Comparison of ENCODE assay signal across 15 mouse cellular contexts in the genomic region with DNA sequence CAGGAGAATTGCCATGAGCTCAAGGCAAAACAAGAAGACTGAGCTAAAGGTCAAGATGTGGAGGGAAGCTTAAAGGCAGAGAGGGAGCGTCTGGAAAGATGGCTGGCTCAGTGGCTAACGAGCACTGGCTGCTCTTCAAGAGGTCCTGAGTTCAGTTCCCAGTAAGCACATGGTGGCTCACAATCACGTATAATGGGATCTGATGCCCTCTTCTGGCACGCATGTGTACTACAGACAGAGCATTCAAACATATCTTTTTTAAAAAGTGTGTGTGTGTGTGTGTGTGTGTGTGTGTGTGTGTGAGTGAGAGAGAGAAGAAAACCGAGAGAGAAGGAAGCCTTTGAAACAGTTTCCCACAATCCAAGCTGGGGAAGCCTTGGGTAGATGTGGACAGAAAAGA. TPM values are rescaled to one million over a fixed set of nuclear protein-coding genes. Genes with fewer than 3 reads are reported as not detected.
DNase-seq lines count a peak whose midpoint lies in the region; ATAC-seq and TF ChIP-seq lines count a peak whose summit lies in the region.
"Had no signal": no experiment of that assay in that cellular context is flagged by ENCODE, and none has a peak within 500 bp of the region (broad histone marks: within the 10 kb centered on the region; RNA-seq: fewer than 3 reads in every experiment).

No protein-coding gene starts in this region.

- peak; percentile 51 for TF ChIP-seq CTCF in hindbrain, postnatal 0 days (IDR thresholded peaks at IDR 0.05; ENCODE audit: low read depth)
- peak; percentile 49 for TF ChIP-seq CTCF in Patski (IDR thresholded peaks at IDR 0.05)
- TF ChIP-seq CTCF in stomach, postnatal 0 days (IDR thresholded peaks at IDR 0.05; ENCODE audit: low read depth), result peak; percentile 57

- no peak overlapping the region for H3K9ac ChIP-seq in hindbrain, postnatal 0 days (replicated peaks; ENCODE audit: low read length)
- no peak overlapping the region for H3K9ac ChIP-seq in hindbrain, embryonic 13.5 days
- H3K9ac ChIP-seq in stomach, postnatal 0 days (ENCODE audit: low read length), result no peak overlapping the region

- H3K4me3 ChIP-seq in hindbrain, postnatal 0 days (ENCODE audit: low read length), result no peak overlapping the region
- H3K4me3 ChIP-seq in hindbrain, embryonic 13.5 days, result no peak overlapping the region
- no peak overlapping the region for H3K4me3 ChIP-seq in stomach, postnatal 0 days (ENCODE audit: low read depth, low read length)
- H3K4me3 ChIP-seq in heart, embryonic 10.5 days, result no peak overlapping the region
- H3K4me3 ChIP-seq in forebrain, embryonic 10.5 days, result no peak overlapping the region
- H3K4me3 ChIP-seq: midbrain, embryonic 10.5 days had no signal

- no peak overlapping the region for H3K27ac ChIP-seq in hindbrain, postnatal 0 days
- no peak overlapping the region for H3K27ac ChIP-seq in hindbrain, embryonic 13.5 days
- no peak overlapping the region for H3K27ac ChIP-seq in stomach, postnatal 0 days (replicated peaks)
- no peak overlapping the region for H3K27ac ChIP-seq in heart, embryonic 10.5 days
- H3K27ac ChIP-seq in forebrain, embryonic 10.5 days, result no peak overlapping the region
- H3K27ac ChIP-seq: midbrain, embryonic 10.5 days had no signal

- WGBS in hindbrain, postnatal 0 days, result 74% methylated on average over 5 of the region's 5 CpGs
- WGBS in hindbrain, embryonic 13.5 days, result 74% methylated on average over 5 of the region's 5 CpGs
- WGBS in stomach, postnatal 0 days, result 74% methylated on average over 5 of the region's 5 CpGs
- 73% methylated on average over 5 of the region's 5 CpGs for WGBS in heart, embryonic 10.5 days
- WGBS in forebrain, embryonic 10.5 days, result 70% methylated on average over 5 of the region's 5 CpGs

- CTCF ChIA-PET in Patski (lab: Charles Lee), result interaction anchor here (0.8 to 1.5 kb wide), 5 partner anchors 58 to 203 kb away, joined by 3 to 7 read pairs (median 3); no protein-coding TSS in a partner anchor

- ATAC-seq in hindbrain, postnatal 0 days, result no peak
- ATAC-seq in hindbrain, embryonic 13.5 days (ENCODE audit: low FRiP score), result no peak
- no peak for ATAC-seq in Patski
- no peak for ATAC-seq in stomach, postnatal 0 days (ENCODE audit: low FRiP score, low TSS enrichment)
- ATAC-seq: intestine, embryonic 16.5 days had no signal

- no peaks in the 10 kb centered on the region for H3K4me1 ChIP-seq in hindbrain, postnatal 0 days (ENCODE audit: insufficient read depth, low read length)
- no peaks in the 10 kb centered on the region for H3K4me1 ChIP-seq in hindbrain, embryonic 13.5 days (replicated peaks)
- no peaks in the 10 kb centered on the region for H3K4me1 ChIP-seq in stomach, postnatal 0 days (replicated peaks; ENCODE audit: control insufficient read depth, insufficient read depth)
- peaks cover 4% of the 10 kb centered on the region; the same call in 1 of the 2 replicates for H3K4me1 ChIP-seq in heart, embryonic 10.5 days
- H3K4me1 ChIP-seq in forebrain, embryonic 10.5 days, result peaks cover 14% of the 10 kb centered on the region

- no peaks in the 10 kb centered on the region for H3K27me3 ChIP-seq in hindbrain, postnatal 0 days (ENCODE audit: insufficient read depth, low read length)
- H3K27me3 ChIP-seq in hindbrain, embryonic 13.5 days, result peaks cover 12% of the 10 kb centered on the region; the same call in 1 of the 2 replicates
- no peaks in the 10 kb centered on the region for H3K27me3 ChIP-seq in Patski
- H3K27me3 ChIP-seq in stomach, postnatal 0 days (ENCODE audit: control insufficient read depth, insufficient read depth, low read length), result no peaks in the 10 kb centered on the region
- H3K27me3 ChIP-seq in heart, embryonic 10.5 days (ENCODE audit: insufficient read depth, poor library complexity, severe bottlenecking), result peaks cover 42% of the 10 kb centered on the region
- peaks cover 11% of the 10 kb centered on the region for H3K27me3 ChIP-seq in forebrain, embryonic 10.5 days (ENCODE audit: poor library complexity, severe bottlenecking)

- H3K36me3 ChIP-seq in hindbrain, postnatal 0 days (ENCODE audit: insufficient read depth, low read length), result no peaks in the 10 kb centered on the region
- H3K36me3 ChIP-seq in hindbrain, embryonic 13.5 days, result no peaks in the 10 kb centered on the region
- H3K36me3 ChIP-seq in stomach, postnatal 0 days (ENCODE audit: control insufficient read depth, insufficient read depth, low read length), result no peaks in the 10 kb centered on the region
- no peaks in the 10 kb centered on the region for H3K36me3 ChIP-seq in heart, embryonic 10.5 days
- H3K36me3 ChIP-seq in forebrain, embryonic 10.5 days (replicated peaks), result no peaks in the 10 kb centered on the region
- H3K36me3 ChIP-seq: midbrain, embryonic 10.5 days had no signal

- POLR2A ChIA-PET in Patski (lab: Charles Lee), result no interaction called here

- TF ChIP-seq EP300 in stomach, postnatal 0 days (optimal IDR thresholded peaks at IDR 0.05), result no peak

- in situ Hi-C loops in Patski (cut with MboI; ENCODE audit: low pct_unique_long_range_greater_than_20kb), result no loop called here

- H3K9me3 ChIP-seq in hindbrain, postnatal 0 days (ENCODE audit: low read length), result no peaks in the 10 kb centered on the region
- H3K9me3 ChIP-seq in hindbrain, embryonic 13.5 days, result no peaks in the 10 kb centered on the region
- H3K9me3 ChIP-seq in stomach, postnatal 0 days (ENCODE audit: control insufficient read depth, low read length), result no peaks in the 10 kb centered on the region
- no peaks in the 10 kb centered on the region for H3K9me3 ChIP-seq in heart, embryonic 10.5 days
- no peaks in the 10 kb centered on the region for H3K9me3 ChIP-seq in forebrain, embryonic 10.5 days
- H3K9me3 ChIP-seq: midbrain, embryonic 10.5 days had no signal

- H3K4me2 ChIP-seq in hindbrain, postnatal 0 days (ENCODE audit: low read depth, low read length), result no peak overlapping the region
- H3K4me2 ChIP-seq in hindbrain, embryonic 13.5 days, result no peak overlapping the region
- no peak overlapping the region for H3K4me2 ChIP-seq in stomach, postnatal 0 days (replicated peaks; ENCODE audit: low read depth)

- DNase-seq in hindbrain, postnatal 0 days (ENCODE audit: low spot score), result no peak
- DNase-seq in lung, postnatal 36 days, result peak; percentile 46
- no peak for DNase-seq in lung, postnatal 4 days
- DNase-seq in Patski (ENCODE audit: low read depth, low spot score), result no peak
- DNase-seq in stomach, postnatal 0 days (ENCODE audit: low spot score), result no peak
- DNase-seq in heart, embryonic 10.5 days (ENCODE audit: low spot score), result no peak
- no peak for DNase-seq in forebrain, embryonic 10.5 days (ENCODE audit: extremely low spot score, low spot score)
- DNase-seq: heart, adult 11 months; heart, postnatal 36 days had no signal

RNA-seq across cellular contexts. Expression of gene Nodal, which starts 15.3 kb away (rescaled TPM):
- 0.58 and 1.1 TPM in 2 replicates for total RNA-seq in hindbrain, postnatal 0 days (2014; rRNA removed)
- polyA plus RNA-seq in hindbrain, postnatal 0 days (2015; fragmentation: Nextera tagmentation; extraction: Ambion mirVana), result 0.33 and 0.43 TPM in 2 replicates
- polyA plus RNA-seq in hindbrain, embryonic 13.5 days (2015; fragmentation: Nextera tagmentation; extraction: Ambion mirVana), result 0.09 TPM in 1 of 2 replicates, not detected in the other
- polyA plus RNA-seq in Patski (2021), result not detected
- 0.05 TPM in 1 of 2 replicates, not detected in the other for polyA plus RNA-seq in stomach, postnatal 0 days (2015; fragmentation: Nextera tagmentation; extraction: Ambion mirVana)
- polyA plus RNA-seq in heart, embryonic 10.5 days (2016; fragmentation: Nextera tagmentation; extraction: Ambion mirVana), result 0.28 TPM in 1 of 2 replicates, not detected in the other
- polyA plus RNA-seq in forebrain, embryonic 10.5 days (2016; fragmentation: Nextera tagmentation; extraction: Ambion mirVana), result 0.42 and 0.50 TPM in 2 replicates
- total RNA-seq: adrenal gland, adult 18-20 months; common myeloid progenitor, adult 5-6 weeks had no signal
- polyA plus RNA-seq: neural tube, embryonic 11.5 days had no signal

RNA-seq across cellular contexts. Expression of gene Pald1, which starts 19.1 kb away (rescaled TPM):
- 34.3 and 36.0 TPM in 2 replicates for total RNA-seq in hindbrain, postnatal 0 days (2014; rRNA removed)
- polyA plus RNA-seq in hindbrain, postnatal 0 days (2015; fragmentation: Nextera tagmentation; extraction: Ambion mirVana), result 21.7 TPM in 2 replicates
- 29.4 and 30.8 TPM in 2 replicates for polyA plus RNA-seq in hindbrain, embryonic 13.5 days (2015; fragmentation: Nextera tagmentation; extraction: Ambion mirVana)
- polyA plus RNA-seq in Patski (2021), result 14.5 TPM
- 5.6 and 5.7 TPM in 2 replicates for polyA plus RNA-seq in stomach, postnatal 0 days (2015; fragmentation: Nextera tagmentation; extraction: Ambion mirVana)
- 34.2 and 40.8 TPM in 2 replicates for polyA plus RNA-seq in heart, embryonic 10.5 days (2016; fragmentation: Nextera tagmentation; extraction: Ambion mirVana)
- 36.0 and 36.2 TPM in 2 replicates for polyA plus RNA-seq in forebrain, embryonic 10.5 days (2016; fragmentation: Nextera tagmentation; extraction: Ambion mirVana)

RNA-seq across cellular contexts. Expression of gene Eif4ebp2, which starts 50.0 kb away (rescaled TPM):
- total RNA-seq in hindbrain, postnatal 0 days (2014; rRNA removed), result 16.1 and 16.2 TPM in 2 replicates
- polyA plus RNA-seq in hindbrain, postnatal 0 days (2015; fragmentation: Nextera tagmentation; extraction: Ambion mirVana), result 34.9 and 35.9 TPM in 2 replicates
- polyA plus RNA-seq in hindbrain, embryonic 13.5 days (2015; fragmentation: Nextera tagmentation; extraction: Ambion mirVana), result 66.3 and 66.4 TPM in 2 replicates
- 47.4 TPM for polyA plus RNA-seq in Patski (2021)
- 41.5 and 47.7 TPM in 2 replicates for polyA plus RNA-seq in stomach, postnatal 0 days (2015; fragmentation: Nextera tagmentation; extraction: Ambion mirVana)
- polyA plus RNA-seq in heart, embryonic 10.5 days (2016; fragmentation: Nextera tagmentation; extraction: Ambion mirVana), result 51.2 and 53.1 TPM in 2 replicates
- polyA plus RNA-seq in forebrain, embryonic 10.5 days (2016; fragmentation: Nextera tagmentation; extraction: Ambion mirVana), result 98.9 and 104 TPM in 2 replicates
